Mouse (Mus musculus) thymus, adult 18-20 months (tissue): Measurements from ENCODE around the gene Nkpd1.

Experiments used
- DNase-seq, 2 experiments: peaks; one replicate each; pipeline ENCODE4 v3.0.0; 2022; ENCODE audit warnings: mixed read lengths in 2 of 2

Nkpd1 gene

GRCm38 (mm10) chr7:19547344-19547969, 29.8 kb downstream of the Nkpd1 start:
- no peak for DNase-seq

- no peak for DNase-seq
These were observed 31.8 kb downstream of the Nkpd1 start for GRCm38 (mm10) chr7:19549394-19549793.

- DNase-seq = no peak
These were observed 34.0 kb downstream of the Nkpd1 start for GRCm38 (mm10) chr7:19551634-19552033.

GRCm38 (mm10) chr7:19552443-19552842, 34.8 kb downstream of the Nkpd1 start:
- DNase-seq = no peak

GRCm38 (mm10) chr7:19554168-19554567, 36.5 kb downstream of the Nkpd1 start:
- DNase-seq = no peak

- no peak for DNase-seq
These were observed 39.4 kb downstream of the Nkpd1 start for GRCm38 (mm10) chr7:19557086-19557485.

- DNase-seq = no peak
These were observed 40.6 kb downstream of the Nkpd1 start for GRCm38 (mm10) chr7:19557982-19558900.

- no peak for DNase-seq
These were observed 41.3 kb downstream of the Nkpd1 start for GRCm38 (mm10) chr7:19558965-19559364.

- DNase-seq = no peak
These were observed 43.0 kb downstream of the Nkpd1 start for GRCm38 (mm10) chr7:19560491-19561260.

- DNase-seq = no peak
These were observed 43.8 kb downstream of the Nkpd1 start for GRCm38 (mm10) chr7:19561431-19561764.

- peak; percentile 73 to 74 for DNase-seq
These were observed 44.4 kb downstream of the Nkpd1 start for GRCm38 (mm10) chr7:19561765-19562642.

- no peak for DNase-seq
These were observed 45.2 kb downstream of the Nkpd1 start, which contains the start of gene Ppp1r37 for GRCm38 (mm10) chr7:19562643-19563410. TSS of gene Ppp1r37 (minus strand) at chr7:19563076.

- DNase-seq = no peak
These were observed 46.2 kb downstream of the Nkpd1 start for GRCm38 (mm10) chr7:19563884-19564283.

GRCm38 (mm10) chr7:19564455-19564854, 46.8 kb downstream of the Nkpd1 start:
- no peak for DNase-seq

GRCm38 (mm10) chr7:19565803-19566202, 48.2 kb downstream of the Nkpd1 start:
- DNase-seq = no peak

- DNase-seq = no peak
These were observed 49.8 kb downstream of the Nkpd1 start for GRCm38 (mm10) chr7:19567426-19567825.

GRCm38 (mm10) chr7:19569647-19570046, 52.0 kb downstream of the Nkpd1 start:
- DNase-seq = no peak

- peak; percentile 62 to 67 for DNase-seq
These were observed 55.5 kb downstream of the Nkpd1 start for GRCm38 (mm10) chr7:19572926-19573775.

GRCm38 (mm10) chr7:19573776-19574140, 56.1 kb downstream of the Nkpd1 start:
- DNase-seq = no peak
